Mouse (Mus musculus) A20 (cell line): ENCODE data around the gene Rpa3.

Experiments
- DNase-seq: peaks from one replicate; pipeline ENCODE4 v3.0.0-alpha.2; 2011; ENCODE audit warnings: low read depth, low spot score

Rpa3 gene

DNA sequence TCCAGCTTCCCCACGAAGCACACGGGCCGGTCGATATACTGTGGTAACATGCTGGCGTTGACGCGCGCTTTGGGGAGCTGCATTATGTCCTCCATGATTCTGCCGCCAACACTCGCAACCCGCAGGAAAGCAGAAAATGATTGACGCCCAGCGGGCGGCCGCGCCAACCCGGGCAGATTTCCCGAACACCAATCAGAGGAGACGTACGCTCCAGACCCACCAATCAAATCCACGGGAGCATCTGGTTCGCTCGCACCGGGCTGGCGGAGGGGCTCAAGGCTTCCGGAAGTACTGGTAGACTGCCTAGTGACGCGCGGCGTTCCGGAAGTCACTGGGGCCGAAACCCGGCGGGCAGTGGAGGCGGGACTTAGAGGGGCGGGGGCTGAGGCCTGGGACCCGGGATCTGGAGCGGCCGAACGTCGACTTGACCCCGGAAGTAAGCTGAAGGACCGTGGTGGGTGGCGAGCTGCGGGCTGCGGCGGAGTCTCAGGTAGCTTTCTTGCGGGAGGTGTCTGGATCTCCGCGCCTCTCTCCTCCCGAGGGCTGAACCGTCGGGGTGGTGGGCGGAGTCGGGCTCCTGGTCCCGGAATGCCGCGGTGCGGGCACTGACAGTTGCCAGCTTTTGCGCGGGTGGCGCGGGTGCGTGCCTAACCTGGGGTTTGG, at the start of gene Rpa3, which contains the start of the genes Umad1 and Gm45062:
TSS of gene Rpa3 (minus strand) at position 170 of the 663 bp plus-strand sequence.
TSS of gene Umad1 (plus strand) at position 285 of the 663 bp plus-strand sequence.
TSS of gene Gm45062 (plus strand) at position 447 of the 663 bp plus-strand sequence.
- peak; percentile 99 for DNase-seq

DNA sequence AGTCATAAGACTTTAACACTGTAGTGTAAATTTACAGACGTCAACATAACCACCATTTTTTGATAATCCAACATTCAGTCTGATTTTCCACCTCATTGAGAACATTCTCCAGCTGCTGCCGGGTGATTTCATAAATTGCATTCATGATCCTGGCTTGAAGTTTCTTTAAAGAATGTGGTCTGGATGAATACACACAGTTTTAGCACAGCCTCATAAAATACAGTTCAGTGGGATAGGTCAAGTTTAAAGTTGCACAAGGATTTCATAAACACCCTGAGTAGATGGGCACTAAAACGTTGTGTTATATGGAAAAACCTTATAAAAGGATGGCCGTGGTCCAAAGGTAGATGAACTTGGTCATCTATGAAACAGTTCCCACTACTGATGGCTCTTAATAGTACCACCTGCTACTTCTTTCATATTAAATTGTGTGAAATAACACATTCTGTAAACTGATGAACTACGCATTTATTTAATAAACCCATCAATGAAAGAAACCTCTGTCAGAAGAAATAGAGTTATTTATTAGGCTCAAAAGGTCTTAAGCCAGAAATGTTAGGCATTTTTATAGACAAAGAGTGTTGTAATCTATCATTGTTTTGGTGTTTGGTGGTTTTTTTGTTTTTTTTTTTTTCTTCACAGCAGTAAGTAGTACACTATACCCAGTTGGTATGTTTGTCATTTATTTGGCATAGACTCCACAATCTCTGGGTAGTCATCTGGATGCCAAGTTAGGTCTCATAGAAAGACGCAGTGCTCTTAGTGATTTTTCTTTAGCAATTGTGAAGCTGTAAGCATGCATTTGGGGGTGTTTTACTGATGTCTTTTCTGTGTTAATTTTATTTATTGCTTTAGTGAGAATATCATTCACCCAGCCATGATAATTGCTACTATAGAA, 49.2 kb upstream of the Rpa3 start:
- DNase-seq, result no peak

DNA sequence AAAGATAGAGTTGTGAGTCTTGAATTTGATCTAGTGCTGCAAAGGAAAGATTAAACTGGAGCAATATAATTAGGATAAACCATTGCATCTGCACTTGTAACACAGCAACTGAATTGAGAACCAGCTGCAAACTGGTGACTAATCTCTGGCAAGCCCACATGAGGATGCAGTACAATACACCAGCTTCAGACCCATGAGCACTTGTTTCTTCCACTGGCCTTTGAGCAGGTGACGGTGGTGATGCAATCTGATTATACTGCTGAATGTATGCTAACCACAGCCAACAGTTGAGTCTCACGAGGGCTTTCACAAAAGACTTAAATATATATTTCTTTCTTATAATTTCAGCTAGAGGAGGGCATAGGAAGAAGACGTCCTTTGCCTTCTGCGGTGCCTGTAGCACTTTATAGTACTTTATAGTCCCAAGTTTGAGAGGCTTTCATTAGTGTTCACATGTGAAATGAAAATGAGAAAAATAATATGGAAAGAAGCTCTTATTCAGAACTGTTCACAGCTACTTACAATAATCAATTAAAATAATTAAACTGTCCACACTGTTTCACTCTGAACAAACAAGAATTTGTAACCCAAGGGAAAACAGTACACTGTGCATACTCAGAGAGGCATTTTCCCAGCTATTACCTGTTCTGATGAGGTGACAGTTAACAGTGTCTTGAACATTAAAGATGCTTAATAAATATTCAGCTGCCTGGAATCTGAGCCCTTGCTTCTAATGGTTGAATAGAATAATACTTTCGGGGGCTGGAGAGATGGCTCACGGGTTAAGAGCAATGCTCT, 40.3 kb upstream of the Rpa3 start:
- DNase-seq, result no peak

DNA sequence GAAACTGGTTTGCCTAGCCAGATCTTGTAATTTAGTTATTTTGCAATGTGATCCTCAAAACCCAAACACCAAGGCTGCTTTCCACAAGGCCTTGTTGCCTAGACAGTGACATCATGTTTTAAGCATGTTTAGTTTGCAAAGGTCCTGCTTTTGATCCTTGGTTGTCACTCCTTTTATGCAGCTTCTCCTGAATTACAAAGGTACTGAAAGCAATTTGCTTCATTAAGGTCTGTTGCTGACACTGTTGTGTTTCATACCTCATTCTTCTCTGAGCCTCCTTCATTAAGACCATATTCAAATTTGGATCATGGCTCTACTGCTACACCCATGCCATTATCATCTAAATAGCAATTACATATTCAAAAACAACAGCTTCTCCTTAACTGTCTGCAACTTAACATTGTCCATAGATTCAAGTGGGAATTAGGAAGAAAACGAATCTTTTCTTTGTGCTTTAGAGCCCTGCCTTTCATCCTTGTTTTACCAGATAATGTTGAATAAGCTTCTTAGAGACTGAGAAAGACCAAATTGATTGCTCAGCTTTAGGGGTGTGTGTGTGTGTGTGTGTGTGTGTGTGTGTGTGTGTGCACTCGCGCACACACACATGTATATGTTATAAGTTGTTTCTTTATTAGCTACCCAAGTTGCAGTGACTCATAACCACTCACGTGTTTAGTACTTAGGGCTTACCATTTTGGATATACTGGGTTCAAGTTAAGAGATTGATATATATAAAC, 35.2 kb upstream of the Rpa3 start:
- DNase-seq, result no peak

DNA sequence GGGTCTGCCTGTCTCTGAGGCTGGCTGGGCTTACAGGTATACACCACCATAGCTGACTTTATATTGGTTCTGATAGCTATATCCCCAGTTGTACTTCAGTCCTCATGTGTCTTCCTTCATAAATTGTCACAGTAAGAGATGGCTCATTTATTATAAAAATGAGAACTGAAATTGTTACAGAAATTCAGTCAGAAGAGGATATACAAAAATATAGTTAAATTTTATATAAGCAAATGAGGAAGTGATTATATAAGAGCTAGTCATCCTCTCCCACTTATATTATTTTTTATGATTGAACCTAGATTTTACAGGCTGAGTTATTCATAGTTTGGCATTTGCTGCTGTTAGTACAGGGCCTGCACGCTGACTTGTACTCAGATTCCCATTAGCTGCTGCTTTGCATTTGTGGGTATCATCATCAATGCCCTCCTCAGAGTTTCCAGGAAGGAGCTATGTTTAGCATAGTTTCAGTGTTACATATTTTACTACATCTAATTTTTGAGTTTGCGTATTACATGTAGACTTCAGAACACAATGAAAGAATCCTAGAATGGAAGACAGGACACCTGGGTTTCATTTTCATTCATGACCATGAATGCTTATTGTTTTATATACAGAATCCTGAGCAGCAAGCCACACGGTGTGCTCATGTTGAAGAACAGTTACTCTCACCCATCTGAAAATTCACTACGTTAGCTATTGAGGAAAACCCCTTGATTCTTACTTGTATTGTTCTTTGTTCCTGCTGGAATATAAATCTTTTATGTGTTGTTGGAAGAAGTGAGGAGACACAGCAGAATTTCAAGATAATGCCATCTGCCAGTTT, 30.0 kb upstream of the Rpa3 start:
- peak; percentile 63 for DNase-seq

DNA sequence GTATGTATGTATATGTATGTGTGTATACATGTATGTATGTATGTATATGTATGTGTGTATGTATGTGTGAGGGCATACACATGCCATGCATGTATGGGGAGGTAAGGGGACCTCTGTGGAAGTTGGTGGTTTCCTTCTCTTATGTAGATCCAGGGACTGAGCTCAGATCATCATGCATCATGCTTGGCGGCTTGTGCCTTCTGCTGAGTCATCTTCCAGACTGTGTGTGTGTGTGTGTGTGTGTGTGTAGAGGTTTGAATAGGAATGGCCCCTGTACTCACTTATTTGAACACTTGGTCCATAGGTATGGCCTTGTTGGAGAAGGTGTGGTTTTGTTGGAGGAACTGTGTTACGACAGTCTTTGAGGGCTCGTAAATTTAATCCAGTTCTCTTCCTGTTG, 27.2 kb upstream of the Rpa3 start:
- no peak for DNase-seq

DNA sequence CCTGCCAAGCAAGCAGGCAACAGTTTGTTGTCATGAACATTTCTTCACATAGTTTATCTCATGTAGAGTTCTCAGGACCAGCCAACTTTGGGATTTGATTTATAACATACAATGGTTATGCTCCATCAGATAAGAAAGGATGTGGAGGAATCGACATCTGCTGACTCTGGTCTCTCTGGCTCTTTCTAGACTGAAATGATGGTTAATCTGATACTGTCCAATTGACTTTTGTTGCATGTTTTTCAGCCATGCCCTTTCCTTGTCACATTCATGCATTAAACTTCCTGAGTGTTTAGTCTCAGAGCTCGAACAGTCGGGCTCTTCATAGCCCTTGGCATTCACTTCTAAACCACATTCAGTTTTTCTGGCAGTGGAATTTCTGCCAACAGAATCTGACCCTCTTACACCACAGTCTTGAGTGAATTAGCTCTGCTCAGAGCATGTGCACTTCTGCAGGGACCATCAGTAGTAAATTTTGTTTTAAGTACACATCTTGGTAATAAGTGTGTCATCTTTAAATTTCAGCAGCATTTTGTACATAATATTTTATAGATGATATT, 26.5 kb upstream of the Rpa3 start:
- no peak for DNase-seq

DNA sequence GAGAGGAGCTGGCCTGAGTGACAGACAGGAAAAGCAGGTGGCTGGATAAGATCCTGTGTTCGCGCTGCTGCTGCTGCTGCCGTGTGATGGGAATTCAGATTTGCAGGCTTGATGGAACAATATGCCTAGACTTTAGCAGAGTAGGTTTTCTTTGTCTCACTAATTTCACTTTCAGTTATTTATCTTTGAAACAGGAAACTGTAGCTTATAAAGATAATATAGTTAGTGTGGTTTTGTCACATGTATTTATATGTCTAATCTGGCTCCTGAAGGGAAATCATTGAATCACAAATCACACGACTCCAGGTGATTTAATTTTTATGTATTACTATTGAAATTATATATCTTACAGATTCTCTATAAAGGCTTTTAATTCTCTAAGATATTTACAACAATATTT, 24.3 kb upstream of the Rpa3 start:
- no peak for DNase-seq

DNA sequence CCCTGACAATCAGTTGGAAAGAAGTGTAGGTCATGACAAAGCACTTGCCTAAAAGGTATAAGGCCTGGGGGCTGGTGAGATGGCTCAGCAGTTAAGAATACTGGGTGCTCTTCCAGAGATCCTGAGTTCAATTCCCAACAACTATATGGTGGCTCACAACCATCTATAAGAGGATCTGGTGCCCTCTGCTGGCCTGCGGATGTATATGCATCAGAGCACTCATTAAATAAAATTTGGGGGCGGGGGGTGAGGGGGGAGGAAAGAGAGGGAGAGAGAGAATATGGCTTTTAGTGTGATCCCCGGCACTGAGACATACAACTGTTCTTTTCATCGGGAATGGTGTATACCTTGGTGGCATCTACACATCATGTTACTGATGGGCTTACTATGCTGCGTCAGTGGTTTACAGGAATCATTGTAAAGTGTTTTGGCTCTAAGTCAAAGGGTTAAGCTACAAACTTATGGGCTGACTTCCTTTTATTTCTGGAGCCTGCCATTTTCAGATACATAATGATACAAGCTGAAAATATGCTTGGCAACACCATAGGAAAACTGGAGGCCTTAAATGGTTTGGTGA, 19.5 kb upstream of the Rpa3 start:
- DNase-seq, result peak; percentile 55

DNA sequence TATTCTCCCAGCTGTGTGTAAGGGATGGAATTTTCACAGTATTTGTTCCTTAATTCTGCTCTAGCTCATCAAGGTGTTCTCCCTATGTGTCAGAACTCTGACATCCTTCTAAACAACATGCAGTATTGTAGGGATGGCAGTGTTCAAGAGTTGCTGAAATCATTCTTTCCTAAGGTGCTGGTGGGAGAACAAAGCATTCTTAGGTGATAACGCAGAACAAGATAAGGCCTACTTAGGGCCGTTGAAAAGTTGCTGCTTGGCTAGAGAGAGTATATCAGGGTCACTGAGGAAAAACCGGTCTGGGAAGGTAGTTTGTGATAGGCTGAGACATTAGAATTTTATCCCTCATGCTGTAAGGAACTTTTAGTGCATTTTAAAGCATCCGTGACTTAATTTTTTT, 17.5 kb upstream of the Rpa3 start:
- DNase-seq, result no peak

DNA sequence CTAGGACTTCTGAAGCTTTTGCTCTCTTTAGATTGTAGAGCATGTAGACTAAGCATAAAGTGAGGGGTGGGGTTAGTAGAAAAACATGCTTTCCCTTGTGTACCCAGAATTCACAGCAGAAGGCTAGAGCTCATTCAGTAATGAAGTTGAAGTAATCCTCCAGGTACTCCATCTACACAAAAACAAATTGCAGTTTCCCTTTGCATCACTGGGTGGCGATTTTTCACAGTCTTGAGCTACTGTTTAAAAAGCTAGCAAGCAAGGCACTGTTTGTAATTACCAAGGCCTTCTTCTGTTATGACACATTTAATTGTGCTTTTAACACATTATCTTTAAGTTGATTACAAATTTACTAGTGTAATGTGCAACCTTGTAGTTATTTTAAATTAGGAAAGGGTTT, 16.1 kb upstream of the Rpa3 start:
- DNase-seq, result peak; percentile 79

DNA sequence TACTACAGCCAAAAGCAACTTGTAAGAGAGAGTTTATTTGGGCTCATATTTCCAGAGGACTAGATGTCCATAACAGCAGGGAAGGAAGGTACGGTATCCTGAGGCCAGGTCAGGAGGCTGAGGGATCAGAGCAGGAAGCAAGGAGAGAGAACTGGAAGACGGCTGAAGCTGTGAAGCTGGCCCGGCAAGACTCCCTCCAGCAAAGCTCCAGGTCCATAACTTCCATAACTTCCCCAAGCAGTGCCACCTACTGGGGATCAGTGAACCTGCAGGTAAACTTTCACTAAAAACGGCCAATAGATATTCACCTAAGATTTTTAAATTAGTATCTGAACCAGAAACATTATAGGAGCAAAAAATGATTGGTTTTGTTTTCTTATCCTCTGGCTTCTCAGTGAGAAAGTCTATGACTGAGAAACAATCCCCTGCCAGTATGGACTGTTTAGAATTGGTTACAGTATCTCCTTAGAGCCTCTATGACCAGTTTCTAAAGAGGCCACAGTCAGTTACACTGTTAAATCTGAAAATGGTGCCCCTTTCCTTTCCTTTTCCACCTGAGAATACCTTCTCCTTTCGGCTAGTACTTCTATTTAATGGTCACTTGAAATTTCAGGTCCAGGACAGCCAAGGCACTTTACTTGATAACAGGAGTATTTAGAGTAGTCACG, 15.5 kb upstream of the Rpa3 start:
- DNase-seq, result peak; percentile 66

DNA sequence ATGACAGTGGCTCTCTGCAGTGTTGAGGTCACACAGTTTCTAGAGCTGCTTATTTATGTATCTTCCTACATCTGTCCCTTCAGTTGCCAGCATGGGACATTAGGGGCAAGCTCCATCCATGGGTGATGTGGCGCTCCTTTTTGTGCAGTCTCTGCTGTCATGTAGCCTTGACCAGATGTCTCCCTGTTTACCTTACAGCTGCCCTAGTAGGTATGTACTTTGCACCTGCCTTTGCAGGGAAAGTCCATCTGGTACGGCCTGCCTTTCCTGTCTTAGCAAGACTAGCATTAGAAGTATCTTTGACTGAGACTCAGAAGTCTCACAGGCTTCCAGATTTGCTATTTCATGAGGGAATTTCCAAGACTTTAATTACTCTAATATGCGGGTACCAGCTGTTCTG, 12.1 kb upstream of the Rpa3 start:
- DNase-seq, result no peak

DNA sequence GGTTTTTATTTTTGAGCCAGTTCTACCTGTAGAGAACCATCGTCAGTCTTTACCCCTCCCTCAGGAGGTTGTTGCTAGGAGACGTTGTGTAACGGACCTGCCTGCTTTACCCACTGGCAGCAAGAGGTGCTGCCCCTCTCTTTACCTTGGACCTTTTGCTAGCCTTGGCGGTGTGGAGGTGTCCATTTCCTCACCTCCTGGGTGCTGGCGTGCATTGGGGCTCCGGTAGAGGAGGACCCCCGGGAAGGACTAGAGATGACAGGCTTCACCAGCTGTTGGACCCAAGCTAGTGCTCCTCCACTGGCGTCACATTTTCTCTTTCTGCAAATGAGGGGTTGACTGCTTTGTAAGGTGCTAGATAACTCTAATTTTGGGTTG, 683 bp upstream of the Rpa3 start:
- DNase-seq, result no peak

DNA sequence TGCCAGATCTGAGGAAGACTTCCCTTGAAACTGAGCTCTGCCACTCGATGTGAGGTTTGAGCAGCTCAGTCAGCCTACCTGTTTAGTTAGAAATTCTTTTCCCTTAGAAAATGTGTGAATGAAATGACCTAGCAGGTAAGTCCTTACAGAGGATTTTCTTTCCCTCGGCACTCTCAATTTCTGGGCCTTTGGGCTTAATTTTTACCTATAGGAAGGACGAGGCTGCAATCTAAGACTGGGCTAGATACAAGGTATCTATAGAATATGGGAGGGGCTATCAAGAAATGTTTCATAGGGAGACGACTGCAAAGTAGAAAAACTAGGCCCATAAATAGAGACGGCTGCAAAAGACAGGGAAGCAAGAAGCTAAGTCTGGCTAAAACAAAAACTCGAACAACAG, 657 bp downstream of the Rpa3 start:
- peak; percentile 33 for DNase-seq

DNA sequence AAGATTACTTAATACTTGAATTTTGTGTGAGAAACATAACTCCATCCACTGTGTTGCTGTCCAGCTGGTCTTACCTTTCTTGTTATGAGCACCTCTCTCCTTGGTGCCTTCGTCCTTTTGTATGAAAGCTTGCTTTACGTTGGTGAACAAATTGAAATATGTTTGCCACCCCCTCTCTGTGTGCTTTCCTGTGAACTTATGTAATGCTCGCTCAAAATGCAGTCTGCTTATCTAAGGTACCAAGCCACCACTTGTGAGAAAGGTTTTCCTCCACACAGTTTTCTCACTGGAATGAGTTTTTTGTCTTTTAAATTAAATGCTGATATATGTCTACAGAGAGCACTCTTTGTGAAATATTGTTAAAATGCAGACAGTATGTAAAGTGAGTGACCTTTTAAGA, 30.4 kb downstream of the Rpa3 start:
- no peak for DNase-seq

DNA sequence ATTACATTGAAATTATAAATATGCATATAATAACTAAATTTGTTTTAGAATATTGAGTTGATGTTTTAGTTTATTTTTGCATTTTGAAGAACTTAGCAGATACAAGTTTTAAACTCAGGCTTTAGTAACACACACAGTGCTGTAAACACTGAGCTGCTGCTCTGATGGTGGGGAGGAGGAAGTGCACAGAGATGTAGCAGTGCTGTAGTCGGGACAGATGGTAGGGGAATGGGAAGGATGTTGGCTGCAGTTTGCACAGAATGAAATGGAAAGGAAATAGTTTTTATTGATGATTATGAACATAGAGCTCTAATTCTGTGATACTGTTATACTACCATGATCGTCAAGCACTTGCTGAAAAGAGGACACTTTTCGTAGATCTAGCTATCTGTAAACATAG, 31.9 kb downstream of the Rpa3 start:
- no peak for DNase-seq

DNA sequence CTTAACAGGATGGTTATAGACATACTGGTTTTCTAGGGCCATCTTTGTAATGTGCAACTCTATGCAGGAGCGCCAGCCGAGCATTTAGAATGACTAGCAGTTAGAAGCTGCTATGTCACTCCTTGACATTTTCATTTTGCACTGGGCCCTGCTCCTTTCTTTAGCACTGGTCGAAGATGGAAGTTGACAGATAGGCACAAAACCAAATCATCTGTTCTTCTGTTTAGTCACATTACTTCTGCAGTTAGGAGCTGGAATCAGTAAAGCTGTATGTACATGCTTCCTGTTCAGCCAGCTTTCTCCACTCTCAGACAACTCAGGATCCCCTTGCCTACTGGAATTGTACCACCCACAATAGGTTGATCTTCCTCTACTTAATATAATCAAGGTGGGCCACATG, 48.3 kb downstream of the Rpa3 start:
- no peak for DNase-seq

DNA sequence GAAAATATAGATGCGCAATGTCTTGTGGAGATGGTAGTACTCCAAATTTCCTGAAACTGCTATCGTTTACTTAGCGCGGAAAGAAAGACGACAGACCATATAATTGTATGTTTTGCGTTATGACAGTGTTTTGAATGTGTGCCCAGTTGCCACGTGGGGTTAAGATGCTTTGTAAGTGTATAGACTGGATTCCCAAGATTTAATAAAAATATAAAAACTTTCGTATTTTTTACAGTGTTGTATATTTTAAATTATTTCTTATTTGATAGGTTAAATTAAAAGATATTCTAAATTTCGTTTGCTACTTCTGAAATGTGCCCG, 49.1 kb downstream of the Rpa3 start:
- no peak for DNase-seq
